Mouse (Mus musculus) induced T-regulatory cell, adult 2 months (primary cell): ENCODE data around the gene 1700069L16Rik.

ENCODE experiments used
- DNase-seq: peaks from one replicate; pipeline ENCODE4 v3.0.0-alpha.2; 2012; ENCODE audit warnings: low read depth

Gene 1700069L16Rik

DNA sequence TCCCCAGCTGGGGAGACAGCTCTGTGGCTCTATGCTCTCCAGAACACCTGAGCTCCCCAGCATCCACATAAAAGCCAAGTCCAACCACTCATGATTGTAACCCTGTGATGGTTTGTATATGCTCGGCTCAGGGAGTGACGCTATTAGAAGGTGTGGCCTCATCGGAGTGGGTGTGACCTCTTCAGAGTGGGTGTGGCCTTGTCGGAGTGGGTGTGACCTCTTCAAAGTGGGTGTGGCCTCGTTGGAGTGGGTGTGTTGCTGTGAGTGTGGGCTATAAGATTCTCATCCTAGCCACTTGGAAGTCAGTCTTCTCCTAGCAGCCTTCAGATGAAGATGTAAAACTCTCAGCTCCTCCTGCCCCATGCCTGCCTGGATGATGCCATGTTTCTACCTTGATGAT lies 37.1 kb downstream of the 1700069L16Rik start:
- DNase-seq, result no peak

- no peak for DNase-seq
Observed at GRCm38 (mm10) chr5:113685471-113685870, 39.1 kb downstream of the 1700069L16Rik start.

GRCm38 (mm10) chr5:113683246-113683645 lies 41.3 kb downstream of the 1700069L16Rik start:
- DNase-seq, result no peak

GRCm38 (mm10) chr5:113682472-113682871 lies 42.1 kb downstream of the 1700069L16Rik start:
- no peak for DNase-seq

GRCm38 (mm10) chr5:113681219-113681618 lies 43.4 kb downstream of the 1700069L16Rik start:
- DNase-seq, result no peak

DNA sequence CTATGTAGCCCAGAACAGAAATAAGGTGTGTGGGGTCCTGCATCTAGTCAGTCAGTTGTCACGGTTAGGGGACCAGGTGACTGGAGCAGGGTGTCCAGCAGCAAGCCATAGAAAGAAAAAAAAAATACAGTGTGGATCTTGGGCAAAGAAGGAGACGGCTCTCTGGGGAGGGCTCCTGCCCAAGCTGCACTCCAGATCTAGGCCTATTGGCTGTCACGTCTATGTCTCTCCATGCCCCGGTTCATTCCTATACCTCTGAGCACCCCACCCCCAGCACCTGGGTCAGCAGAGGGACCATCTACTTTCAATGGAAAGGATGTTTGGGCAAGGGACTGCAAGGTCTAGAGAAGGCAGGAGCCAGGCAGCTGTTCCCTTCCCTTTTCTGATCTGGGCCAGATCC lies 45.1 kb downstream of the 1700069L16Rik start:
- no peak for DNase-seq

DNA sequence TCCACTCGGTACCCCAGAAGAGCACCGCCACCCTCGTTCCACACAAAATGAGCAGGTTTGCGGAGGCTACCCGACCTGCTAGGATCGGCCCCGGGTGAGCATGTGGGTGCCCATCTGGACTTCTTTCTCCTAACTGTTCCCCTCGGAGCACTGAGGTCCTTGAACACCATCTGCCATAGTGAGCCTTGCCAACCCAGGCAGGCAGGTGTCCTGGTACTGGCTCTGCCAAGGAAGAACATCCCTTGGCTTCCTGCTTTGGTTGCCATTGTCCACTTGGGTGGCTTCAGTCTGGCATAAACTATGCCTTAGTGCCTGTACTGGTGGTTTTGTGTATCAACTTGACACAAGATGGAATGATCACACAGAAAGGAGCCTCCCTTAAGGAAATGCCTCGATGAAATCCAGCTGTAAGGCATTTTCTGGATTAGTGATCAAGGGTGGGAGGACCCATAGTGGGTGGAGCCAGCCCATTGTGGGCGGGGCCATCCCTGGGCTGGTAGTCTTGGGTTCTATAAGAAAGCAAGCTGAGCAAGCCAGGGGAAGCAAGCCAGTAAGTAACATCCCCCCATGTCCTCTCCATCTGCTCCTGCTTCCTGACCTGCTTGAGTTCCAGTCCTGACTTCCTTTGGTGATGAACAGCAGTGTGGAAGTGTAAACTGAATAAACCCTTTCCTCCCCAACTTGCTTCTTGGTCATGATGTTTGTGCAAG lies 45.7 kb downstream of the 1700069L16Rik start:
- no peak for DNase-seq

- no peak for DNase-seq
Observed at GRCm38 (mm10) chr5:113677541-113677940, 47.0 kb downstream of the 1700069L16Rik start.

GRCm38 (mm10) chr5:113674851-113675250 lies 49.7 kb downstream of the 1700069L16Rik start:
- DNase-seq, result no peak

GRCm38 (mm10) chr5:113672456-113672855 lies 52.1 kb downstream of the 1700069L16Rik start:
- DNase-seq, result peak; percentile 61

DNA sequence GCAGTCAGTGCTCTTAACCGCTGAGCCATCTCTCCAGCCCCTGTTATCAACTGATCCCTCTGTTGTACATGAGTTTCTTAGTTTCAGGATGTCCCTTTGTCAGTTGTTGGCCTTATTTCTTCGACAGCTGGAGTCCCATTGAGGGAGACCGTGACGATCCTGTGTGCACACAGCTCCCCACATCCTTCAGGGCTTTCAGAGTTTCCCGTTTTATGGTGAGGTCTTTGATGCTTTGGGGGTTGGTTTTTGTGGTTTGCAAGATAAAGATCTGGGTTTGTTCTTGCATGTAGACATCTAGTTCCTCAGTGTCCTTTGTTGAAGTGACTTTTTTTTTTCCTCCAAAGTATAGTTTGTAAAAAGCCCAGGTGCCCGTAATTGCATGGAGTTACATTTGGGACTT lies 54.0 kb downstream of the 1700069L16Rik start:
- DNase-seq, result peak; percentile 81

DNA sequence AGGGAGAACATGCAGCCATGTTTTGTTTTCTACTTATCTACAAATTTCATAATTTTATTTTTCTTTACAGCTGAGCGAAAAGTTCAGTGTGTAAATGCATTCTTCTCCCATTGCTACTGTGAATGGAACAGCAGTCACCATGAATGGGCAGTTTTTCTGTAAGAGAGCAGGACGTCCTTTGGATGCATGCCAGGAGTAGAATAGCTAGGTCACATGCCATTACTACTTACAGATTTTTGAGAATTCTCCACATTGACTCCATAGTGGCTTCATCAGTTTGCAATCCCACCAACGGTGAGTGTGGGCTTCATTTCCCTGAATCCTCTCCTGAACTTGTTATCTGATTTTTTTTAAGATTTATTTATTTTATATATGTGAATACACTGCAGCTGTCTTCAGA lies 54.5 kb downstream of the 1700069L16Rik start:
- no peak for DNase-seq

DNA sequence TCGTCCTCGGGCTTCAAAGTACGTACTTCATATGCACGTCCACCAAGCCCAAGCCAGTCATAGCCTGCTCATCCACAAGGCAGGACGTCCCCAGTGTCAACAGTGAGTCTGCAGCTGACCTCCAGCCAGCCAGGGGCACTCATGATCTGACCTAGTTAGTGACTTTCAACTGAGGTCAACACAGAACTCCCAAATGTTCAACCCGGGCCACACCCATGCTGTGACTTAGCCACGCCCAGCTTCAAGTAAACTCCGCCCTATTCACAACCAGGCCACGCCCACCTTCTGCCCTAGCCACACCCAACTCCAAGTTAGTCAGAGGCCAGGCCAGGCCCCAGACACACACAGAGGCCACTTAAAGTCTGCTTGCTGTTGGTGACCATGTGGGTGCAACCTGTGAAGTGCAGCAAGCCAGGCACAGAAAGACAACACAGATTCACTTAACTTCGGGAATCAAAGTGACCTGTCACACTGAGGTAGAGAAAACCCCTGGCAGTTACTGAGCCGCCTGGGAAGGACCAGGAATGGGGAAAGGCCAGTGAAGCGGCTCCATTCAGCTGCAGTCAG lies 59.9 kb downstream of the 1700069L16Rik start:
- DNase-seq, result no peak

- no peak for DNase-seq
Observed at GRCm38 (mm10) chr5:113664127-113664526, 60.4 kb downstream of the 1700069L16Rik start.

GRCm38 (mm10) chr5:113660872-113661271 lies 63.7 kb downstream of the 1700069L16Rik start:
- no peak for DNase-seq

- DNase-seq, result no peak
Observed at GRCm38 (mm10) chr5:113654821-113655220, 69.8 kb downstream of the 1700069L16Rik start.

GRCm38 (mm10) chr5:113654206-113654605 lies 70.4 kb downstream of the 1700069L16Rik start:
- no peak for DNase-seq

DNA sequence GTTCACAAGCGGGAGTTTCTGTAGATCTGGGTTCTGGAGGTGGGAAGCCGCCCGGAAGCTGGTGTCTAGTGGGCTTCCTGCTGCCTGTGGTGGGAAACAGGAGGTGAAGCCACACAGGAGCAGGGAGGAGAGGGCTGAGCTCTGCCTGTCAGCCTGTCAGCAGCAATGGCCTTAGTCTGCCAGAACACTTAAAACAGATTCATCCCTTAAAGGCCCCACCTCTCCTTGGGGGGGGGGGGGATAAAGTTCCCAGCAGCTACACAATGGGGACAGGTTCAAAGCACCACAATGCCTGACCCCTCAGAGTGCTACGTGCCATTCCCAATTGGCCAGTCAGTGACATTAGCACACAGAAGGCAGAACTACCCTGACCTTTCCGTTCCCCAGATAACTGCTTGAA lies 72.4 kb downstream of the 1700069L16Rik start:
- DNase-seq, result no peak

- no peak for DNase-seq
Observed at GRCm38 (mm10) chr5:113650035-113650865, 74.3 kb downstream of the 1700069L16Rik start, which contains the start of gene Cmklr1. Cmklr1 (minus strand) TSS chr5:113650426.

- no peak for DNase-seq
Observed at GRCm38 (mm10) chr5:113648647-113649211, 75.8 kb downstream of the 1700069L16Rik start.

DNA sequence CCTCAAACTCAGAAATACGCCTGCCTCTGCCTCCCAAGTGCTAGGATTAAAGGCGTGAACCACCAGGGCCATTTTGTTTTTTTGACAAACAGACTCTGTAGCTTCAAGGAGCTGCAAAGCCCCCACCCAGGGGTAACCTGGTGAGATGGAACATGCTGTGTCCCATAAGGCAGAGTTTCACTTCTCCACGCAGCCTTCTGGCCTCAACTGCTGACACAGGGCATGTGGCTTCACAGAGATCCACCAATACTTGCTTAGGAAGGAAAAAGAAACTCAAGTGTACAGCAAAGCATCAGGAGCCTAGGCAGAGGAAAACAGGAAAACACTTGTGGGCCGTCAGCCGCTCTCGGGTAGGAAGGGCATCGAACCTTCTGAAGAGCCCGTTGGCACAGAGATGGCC lies 77.4 kb downstream of the 1700069L16Rik start:
- DNase-seq, result no peak

DNA sequence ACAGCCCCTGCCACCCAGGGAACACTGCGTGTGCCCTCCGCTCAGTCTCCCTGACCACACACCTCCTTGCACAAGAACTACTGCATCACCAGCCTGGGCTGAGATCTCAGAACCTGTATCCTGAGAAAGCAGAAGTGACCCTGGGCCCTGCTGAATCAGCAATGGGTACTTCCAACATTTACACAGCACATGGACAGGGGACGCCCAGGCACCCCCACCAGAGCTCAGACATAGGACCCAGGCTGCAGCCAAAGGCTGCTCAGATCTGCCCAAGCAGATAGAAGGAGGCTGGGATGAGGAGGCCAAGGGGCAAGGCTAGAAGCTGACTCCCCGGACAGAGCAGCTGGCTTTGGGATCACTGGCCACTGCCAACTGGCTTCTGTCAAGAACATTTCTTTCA lies 80.1 kb downstream of the 1700069L16Rik start:
- no peak for DNase-seq
